Mouse (Mus musculus): ENCODE data around the gene Ajuba.

Ajuba gene

GRCm38 (mm10) chr14:54538580-54538979 lies 38.8 kb downstream of the Ajuba start:
- DNase-seq: no peak

- peak; percentile 74 for DNase-seq
Observed at GRCm38 (mm10) chr14:54528446-54529111, 48.8 kb downstream of the Ajuba start.

GRCm38 (mm10) chr14:54528007-54528393 lies 49.4 kb downstream of the Ajuba start:
- DNase-seq: no peak

- DNase-seq: peak; percentile 64
Observed at GRCm38 (mm10) chr14:54527227-54528006, 49.9 kb downstream of the Ajuba start.

- DNase-seq: no peak
Observed at GRCm38 (mm10) chr14:54523600-54523999, 53.8 kb downstream of the Ajuba start.

All from cerebellum, adult 11-12 months (tissue).